Mouse (Mus musculus) heart, adult 2 months (tissue): ENCODE results near the gene Pdzrn3.

Source experiments
- CTCF ChIP-seq: fragments of 200-600 bp; IDR thresholded peaks from 2 replicates; pipeline ENCODE4 v1.8.1; 2022; ENCODE audit warnings: antibody characterized with exemption, mild to moderate bottlenecking, moderate library complexity
- EP300 ChIP-seq: fragments of 200-500 bp; IDR thresholded peaks from 2 replicates; pipeline ENCODE4 v1.6.1; 2011; ENCODE audit warnings: low read depth, low read length, control low read depth; ENCODE audit not compliant: insufficient read depth
- POLR2A ChIP-seq: fragments of 200-500 bp; IDR thresholded peaks from 2 replicates; pipeline ENCODE4 v1.6.1; 2011; ENCODE audit warnings: mild to moderate bottlenecking, low read depth, low read length, control low read depth; ENCODE audit not compliant: insufficient read depth

DNA sequence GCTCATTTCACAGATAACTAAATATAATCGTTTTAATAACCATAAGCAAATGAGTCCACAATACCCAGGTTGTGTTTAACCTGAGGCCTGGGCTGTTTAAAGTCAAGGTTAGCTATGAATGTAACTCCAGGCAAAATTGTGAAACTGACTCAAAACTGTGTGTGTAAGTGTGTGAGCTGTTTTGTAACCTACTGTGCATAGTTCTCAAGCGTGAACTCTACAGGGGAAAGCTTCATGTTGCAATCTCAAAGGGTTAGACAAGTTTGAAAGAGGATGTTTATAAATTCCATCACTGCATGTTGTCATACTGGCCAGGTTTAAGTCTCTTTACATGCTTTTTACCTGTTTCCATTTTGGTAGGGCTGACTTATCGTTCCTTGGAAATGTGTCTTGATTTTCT, 158.7 kb downstream of the Pdzrn3 start:
- TF ChIP-seq EP300 (no peak), POLR2A (no peak), CTCF (no peak)
